Mouse (Mus musculus): Measurements from ENCODE around the gene Ltbp2.

The Ltbp2 gene

GRCm38 (mm10) chr12:84805228-84805842 lies 71.0 kb downstream of the Ltbp2 start:
- no peak for DNase-seq (ENCODE audit: low spot score in 2 of 2)

- no peak for DNase-seq (ENCODE audit: low spot score in 2 of 2)
These were observed 73.7 kb downstream of the Ltbp2 start for GRCm38 (mm10) chr12:84802625-84803024.

- peak in 1 of 2 experiments; percentile 59 for DNase-seq (ENCODE audit: low spot score in 2 of 2)
These were observed 74.7 kb downstream of the Ltbp2 start for GRCm38 (mm10) chr12:84801532-84802110.

DNA sequence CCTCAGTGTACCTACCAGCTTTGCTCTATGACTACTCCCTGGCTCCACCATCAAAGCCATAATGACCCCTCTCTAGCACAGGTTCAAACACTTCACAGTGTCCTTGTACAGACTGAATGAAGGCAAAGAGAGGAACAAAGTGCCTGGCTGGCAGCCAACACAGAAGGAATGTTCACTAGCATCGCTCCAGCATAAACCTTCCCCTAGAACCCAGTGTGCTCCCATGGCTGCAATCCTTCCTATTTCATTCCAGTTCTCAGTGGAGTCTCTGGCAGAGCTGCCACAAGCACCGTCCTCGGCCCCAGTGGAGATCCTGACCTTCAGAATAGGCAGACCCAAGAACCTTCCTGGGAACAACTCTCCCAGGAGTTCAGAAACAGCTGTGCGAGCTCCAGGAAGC lies 75.9 kb downstream of the Ltbp2 start:
- no peak for DNase-seq (ENCODE audit: low spot score in 2 of 2)

GRCm38 (mm10) chr12:84799086-84799485 lies 77.2 kb downstream of the Ltbp2 start:
- peak; percentile 40 to 65 for DNase-seq (ENCODE audit: low spot score in 2 of 2)

- no peak for DNase-seq (ENCODE audit: low spot score in 2 of 2)
These were observed 81.7 kb downstream of the Ltbp2 start for GRCm38 (mm10) chr12:84794647-84795046.

- no peak for DNase-seq (ENCODE audit: low spot score in 2 of 2)
These were observed 83.7 kb downstream of the Ltbp2 start for GRCm38 (mm10) chr12:84792629-84793028.

- DNase-seq (ENCODE audit: low spot score in 2 of 2) = no peak
These were observed 85.5 kb downstream of the Ltbp2 start for GRCm38 (mm10) chr12:84790853-84791252.

DNA sequence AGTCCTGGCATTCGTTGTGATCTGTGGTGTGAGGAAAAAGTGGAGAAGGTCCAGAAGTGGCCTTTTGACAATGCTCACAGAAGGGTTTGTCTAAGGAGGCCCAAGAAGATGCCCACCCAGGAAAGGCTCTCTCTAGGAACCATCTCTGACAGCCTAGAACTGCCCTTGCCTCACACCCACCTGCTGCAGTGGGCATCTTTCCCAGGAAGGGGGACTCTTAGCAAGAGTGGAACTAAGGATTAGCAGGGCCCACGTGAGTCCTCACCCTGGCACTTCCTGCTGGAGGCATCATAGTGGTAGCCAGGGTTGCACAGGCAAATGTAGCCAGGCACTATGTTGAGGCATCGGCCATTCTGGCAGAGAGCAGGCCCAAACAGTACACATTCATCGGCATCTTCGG lies 90.2 kb downstream of the Ltbp2 start:
- no peak for DNase-seq (ENCODE audit: low spot score in 2 of 2)

GRCm38 (mm10) chr12:84784604-84785381 lies 91.5 kb downstream of the Ltbp2 start:
- peak; percentile 91 to 97 for DNase-seq (ENCODE audit: low spot score in 2 of 2)

- no peak for DNase-seq (ENCODE audit: low spot score in 2 of 2)
These were observed 100.1 kb downstream of the Ltbp2 start for GRCm38 (mm10) chr12:84776229-84776628.

GRCm38 (mm10) chr12:84774376-84774775 lies 102.0 kb downstream of the Ltbp2 start:
- DNase-seq (ENCODE audit: low spot score in 2 of 2) = peak in 1 of 2 experiments; percentile 66

- DNase-seq (ENCODE audit: low spot score in 2 of 2) = no peak
These were observed 102.9 kb downstream of the Ltbp2 start for GRCm38 (mm10) chr12:84773476-84773875.

GRCm38 (mm10) chr12:84772726-84773441 lies 103.4 kb downstream of the Ltbp2 start, which contains the start of the genes Npc2 and Isca2:
TSS of gene Npc2 (minus strand) at chr12:84773152.
TSS of gene Isca2 (plus strand) at chr12:84773251.
- DNase-seq (ENCODE audit: low spot score in 2 of 2) = peak; percentile 97

DNA sequence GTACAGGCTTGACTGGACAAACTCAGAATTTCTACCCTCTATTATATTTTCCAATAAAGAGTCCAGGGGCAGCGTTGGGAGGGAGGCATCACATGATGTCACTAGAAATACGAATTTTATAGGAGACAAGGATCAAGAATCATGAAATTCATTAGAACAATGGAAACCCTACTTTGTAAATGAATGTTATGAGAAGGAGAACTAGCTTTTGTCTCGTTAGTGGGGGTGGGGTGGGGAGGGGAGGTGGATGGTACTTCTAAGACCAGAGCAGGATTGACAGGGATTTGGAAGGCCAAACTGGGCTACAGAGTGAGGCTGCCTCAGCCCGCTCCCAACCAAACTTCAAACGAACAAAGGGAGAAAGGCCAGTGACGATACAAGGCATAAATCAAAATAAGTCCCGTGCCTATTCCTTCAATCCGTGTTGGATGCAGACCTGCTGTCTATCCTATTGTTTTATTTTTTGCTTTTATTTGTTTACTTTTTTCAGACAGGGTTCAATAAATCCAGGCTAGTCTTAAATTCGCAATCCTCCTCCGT lies 104.3 kb downstream of the Ltbp2 start:
- no peak for DNase-seq (ENCODE audit: low spot score in 2 of 2)

DNA sequence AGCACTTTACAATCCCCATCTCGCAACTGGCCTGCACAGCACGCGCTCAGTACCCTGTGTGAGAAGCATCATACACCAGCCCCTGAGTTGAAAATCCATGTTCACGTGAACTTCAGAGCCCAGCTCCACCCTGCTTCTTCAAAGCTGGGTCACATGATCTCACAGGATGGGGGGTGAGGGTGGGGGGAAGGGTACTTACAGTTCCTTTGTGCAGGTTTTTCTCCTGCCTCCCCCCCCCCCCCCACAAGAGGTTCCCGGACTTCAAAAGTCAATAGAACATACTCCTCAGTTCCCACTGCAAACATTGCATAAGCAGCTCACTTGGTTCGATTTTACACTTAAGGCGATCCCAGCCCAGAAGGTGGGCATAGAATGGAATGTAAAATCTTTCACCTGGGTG lies 106.7 kb downstream of the Ltbp2 start:
- DNase-seq (ENCODE audit: low spot score in 2 of 2) = no peak

GRCm38 (mm10) chr12:84767510-84767909 lies 108.8 kb downstream of the Ltbp2 start:
- no peak for DNase-seq (ENCODE audit: low spot score in 2 of 2)

GRCm38 (mm10) chr12:84766113-84766735 lies 110.1 kb downstream of the Ltbp2 start:
- DNase-seq (ENCODE audit: low spot score in 2 of 2) = no peak

DNA sequence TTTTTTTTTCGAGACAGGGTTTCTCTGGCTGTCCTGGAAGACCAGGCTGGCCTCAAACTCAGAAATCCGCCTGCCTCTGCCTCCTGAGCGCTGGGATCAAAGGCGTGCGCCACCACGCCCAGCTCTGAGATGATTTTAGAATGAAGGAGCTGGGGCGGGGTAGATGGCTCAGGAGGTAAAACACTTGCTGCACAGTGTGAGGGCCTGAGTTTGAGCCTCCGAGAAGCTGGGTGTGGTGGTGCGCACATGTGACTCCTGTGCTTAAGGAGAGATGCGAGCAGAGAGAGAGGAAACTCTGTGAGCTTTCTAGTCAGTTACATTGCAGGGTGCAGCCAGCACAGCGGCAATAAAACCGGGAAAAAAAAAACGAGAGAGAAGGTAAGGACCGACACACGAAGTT lies 110.8 kb downstream of the Ltbp2 start:
- no peak for DNase-seq (ENCODE audit: low spot score in 2 of 2)

GRCm38 (mm10) chr12:84764756-84765155 lies 111.6 kb downstream of the Ltbp2 start:
- DNase-seq (ENCODE audit: low spot score in 2 of 2) = no peak

DNA sequence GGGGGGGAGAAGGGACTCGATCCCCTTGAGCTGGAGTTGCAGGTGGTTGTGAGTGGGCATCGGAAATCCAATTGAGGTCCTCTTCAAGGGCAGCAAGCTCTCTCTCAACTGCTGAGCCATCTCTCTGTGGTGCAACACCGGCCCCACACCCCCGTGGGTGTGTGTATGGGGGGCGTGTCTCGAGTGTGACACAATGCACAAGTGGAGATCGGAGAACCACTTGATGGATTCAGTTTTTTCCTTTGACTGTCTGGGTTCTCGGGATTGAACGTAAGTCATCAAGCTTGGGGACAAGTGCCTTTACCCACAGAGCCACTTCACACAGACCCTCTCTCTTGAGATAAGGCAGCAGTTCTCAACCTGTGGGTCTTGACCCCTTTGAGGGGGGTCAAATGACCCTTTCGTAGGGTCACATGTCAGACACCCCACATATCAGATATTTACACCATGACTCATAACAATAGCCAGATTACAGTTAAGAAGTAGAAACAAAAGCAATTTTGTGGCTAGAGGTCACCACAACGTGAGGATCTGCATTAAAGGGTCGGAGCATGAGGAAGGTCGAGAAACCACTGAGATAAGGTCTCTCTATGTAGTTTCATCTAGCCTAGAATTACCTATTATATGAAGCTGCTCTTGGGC lies 112.6 kb downstream of the Ltbp2 start:
- DNase-seq (ENCODE audit: low spot score in 2 of 2) = no peak

Data from spleen, postnatal 4 days (tissue).